Mouse (Mus musculus) lung, postnatal 0 days (tissue): ENCODE data around the gene Ampd3.

Experiments used
- CTCF ChIP-seq: IDR thresholded peaks from 2 replicates; pipeline ENCODE4 v1.5.1; 2016; ENCODE audit warnings: antibody characterized with exemption, mild to moderate bottlenecking
- EP300 ChIP-seq: IDR thresholded peaks from 2 replicates; pipeline ENCODE4 v1.6.1; 2016; ENCODE audit warnings: antibody characterized with exemption, mild to moderate bottlenecking, control low read depth

DNA sequence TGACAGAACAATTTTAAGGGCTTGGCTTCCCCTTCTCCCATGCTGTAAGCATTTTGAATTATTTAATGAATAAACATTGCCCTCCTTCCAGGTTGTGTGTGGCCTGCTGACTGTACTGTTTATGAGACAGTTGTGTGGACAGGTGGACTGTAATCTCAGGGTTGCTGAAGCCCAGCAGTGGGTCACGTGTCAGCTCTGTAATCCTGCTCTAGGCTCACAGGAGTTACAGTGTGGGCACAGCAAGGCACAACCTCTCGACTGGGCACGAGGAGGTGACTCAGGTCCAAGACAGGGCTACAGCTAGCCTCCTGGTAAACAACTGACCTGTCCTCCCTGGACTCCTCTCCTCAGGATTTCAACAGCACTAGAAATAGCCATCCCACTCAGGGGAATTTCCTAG, 4.3 kb downstream of the Ampd3 start:
- TF ChIP-seq CTCF (no peak), EP300 (no peak)
